Mouse (Mus musculus): Measurements from ENCODE around the gene 4933402N22Rik. TPM values are rescaled to one million over a fixed set of nuclear protein-coding genes. Genes with fewer than 3 reads are reported as not detected.

Gene 4933402N22Rik
- polyA plus RNA-seq (2021; fragmentation: Nextera tagmentation), result not detected in 2 replicates
- long read RNA-seq, experiment 1, result 0 reads
- long read RNA-seq, experiment 2, result 0 reads

DNA sequence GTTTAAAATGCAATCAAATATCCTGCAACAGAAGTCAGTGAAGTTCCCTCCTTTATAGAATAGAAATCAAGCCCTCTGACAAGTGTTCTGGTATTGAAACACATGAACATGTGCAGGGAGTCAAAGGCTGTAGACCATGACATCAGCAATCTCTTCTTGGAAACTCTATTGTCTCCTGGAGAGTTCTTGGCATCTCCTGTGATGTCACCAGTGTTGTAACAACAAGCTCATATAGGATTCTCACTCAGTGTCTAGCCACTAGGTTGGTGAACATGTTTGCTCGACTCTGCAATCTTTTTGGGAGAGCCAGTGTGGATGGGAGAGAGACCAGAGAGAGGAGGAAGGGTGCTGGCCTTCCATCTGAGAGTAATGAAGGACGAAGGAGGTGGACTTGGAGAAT, at the start of gene 4933402N22Rik:
TSS of gene 4933402N22Rik (plus strand) at position 301 of the 400 bp plus-strand sequence.

Other genes starting within 250 kb of the 4933402N22Rik start
- not detected in 2 replicates for gene Gm8922, start 236.1 kb upstream of the 4933402N22Rik start, polyA plus RNA-seq (2021; fragmentation: Nextera tagmentation)
- gene Gm8926, start 147.5 kb upstream of the 4933402N22Rik start, polyA plus RNA-seq (2021; fragmentation: Nextera tagmentation), result not detected in 2 replicates
- gene Gm6465, start 72.5 kb upstream of the 4933402N22Rik start, polyA plus RNA-seq (2021; fragmentation: Nextera tagmentation), result not detected in 2 replicates

Measured in layer of hippocampus, adult 6 months (tissue).